Mouse (Mus musculus) liver, postnatal 0 days (tissue): ENCODE measurements at regions not wholly inside any gene's neighbourhood (a gene's known extent, or its start where the extent isn't known, plus 50 kb on each side); places are given as distances from the start of the nearest gene placed in this dataset.

ENCODE experiments used
- ATAC-seq: fragments of 200-750 bp; cut with Nextera tagmentation; 2 replicates; pipeline ENCODE4 v1.8.0; 2017; ENCODE audit warnings: mild to moderate bottlenecking, moderate library complexity
- DNase-seq: peaks from one replicate; pipeline ENCODE4 v3.0.0-alpha.2; 2016
- H3K27ac ChIP-seq: fragments of 300-500 bp; sonication (generic); 2 replicates; pipeline ENCODE4 v1.5.1; 2014; ENCODE audit warnings: antibody characterized with exemption, moderate library complexity, mild to moderate bottlenecking, low read depth
- H3K27me3 ChIP-seq: fragments of 300-500 bp; sonication (generic); 2 replicates; pipeline ENCODE4 v1.6.1; 2014; ENCODE audit warnings: low read length, control low read depth, mixed read lengths; ENCODE audit not compliant: insufficient read depth
- H3K36me3 ChIP-seq: fragments of 300-500 bp; sonication (generic); replicated peaks from 2 replicates; pipeline ENCODE4 v1.6.1; 2014; ENCODE audit warnings: mild to moderate bottlenecking, control low read depth, low read length, moderate library complexity, mixed read lengths; ENCODE audit not compliant: insufficient read depth
- H3K4me1 ChIP-seq: fragments of 300-500 bp; sonication (generic); 2 replicates; pipeline ENCODE4 v1.6.1; 2014; ENCODE audit warnings: antibody characterized with exemption, mild to moderate bottlenecking, control low read depth; ENCODE audit not compliant: insufficient read depth
- H3K4me2 ChIP-seq: fragments of 300-500 bp; sonication (generic); 2 replicates; pipeline ENCODE4 v1.6.1; 2014; ENCODE audit warnings: low read depth, mild to moderate bottlenecking, low read length, moderate library complexity, mixed read lengths
- H3K4me3 ChIP-seq: fragments of 300-500 bp; sonication (generic); 2 replicates; pipeline ENCODE4 v1.5.1; 2014; ENCODE audit warnings: low read depth, low read length
- H3K9ac ChIP-seq: fragments of 300-500 bp; sonication (generic); replicated peaks from 2 replicates; pipeline ENCODE4 v1.6.1; 2014; ENCODE audit warnings: mild to moderate bottlenecking, moderate library complexity
- H3K9me3 ChIP-seq: fragments of 300-500 bp; sonication (generic); 2 replicates; pipeline ENCODE4 v1.6.1; 2016; ENCODE audit warnings: mild to moderate bottlenecking, control low read depth, low read length, mixed read lengths
- CTCF ChIP-seq: sonication (generic); IDR thresholded peaks from 2 replicates; pipeline ENCODE4 v1.5.1; 2016; ENCODE audit warnings: antibody characterized with exemption, low read depth
- EP300 ChIP-seq: IDR thresholded peaks from 2 replicates; pipeline ENCODE4 v1.6.1; 2016; ENCODE audit warnings: antibody characterized with exemption, low read depth, mild to moderate bottlenecking
- WGBS: fragments of 180-500 bp; shearing (Covaris S2); extraction: QIAGEN DNeasy Blood & Tissue Kit; methylation state at CpG from one replicate; pipeline ENCODE4 v1.1.7; 2014; ENCODE audit not compliant: insufficient replicate concordance; 5-methylcytosine and 5-hydroxymethylcytosine counted together

GRCm38 (mm10) chr4:105925506-105925905 lies 135.8 kb downstream of the Gm12728 start:
- Histone ChIP-seq H3K4me3 (no peak overlapping the region), H3K36me3 (no peaks in the 10 kb centered on the region), H3K4me2 (no peak overlapping the region), H3K9me3 (no peaks in the 10 kb centered on the region), H3K27me3 (no peaks in the 10 kb centered on the region), H3K27ac (no peak overlapping the region), H3K4me1 (no peaks in the 10 kb centered on the region), H3K9ac (no peak overlapping the region)
- DNase-seq (no peak), ATAC-seq (no peak)
- TF ChIP-seq CTCF (no peak), EP300 (no peak)
- 63% methylated on average over 2 of the region's 2 CpGs for WGBS

- no peaks in the 10 kb centered on the region for H3K27me3 ChIP-seq
- H3K4me1 ChIP-seq, result no peaks in the 10 kb centered on the region
- no peak for TF ChIP-seq EP300
- TF ChIP-seq CTCF, result no peak
- no peak overlapping the region for H3K4me2 ChIP-seq
- no peaks in the 10 kb centered on the region for H3K36me3 ChIP-seq
- H3K4me3 ChIP-seq, result no peak overlapping the region
- DNase-seq (no peak), ATAC-seq (no peak)
- WGBS, result 78% methylated on average over 10 of the region's 10 CpGs
- H3K27ac ChIP-seq, result no peak overlapping the region
- H3K9me3 ChIP-seq, result no peaks in the 10 kb centered on the region
- no peak overlapping the region for H3K9ac ChIP-seq
These were observed 140.0 kb downstream of the Gm12728 start for GRCm38 (mm10) chr4:105929658-105930057.

GRCm38 (mm10) chr4:105934971-105935370 lies 145.3 kb downstream of the Gm12728 start:
- Histone ChIP-seq H3K9ac (no peak overlapping the region), H3K9me3 (no peaks in the 10 kb centered on the region), H3K4me3 (no peak overlapping the region), H3K27me3 (no peaks in the 10 kb centered on the region), H3K36me3 (no peaks in the 10 kb centered on the region), H3K27ac (no peak overlapping the region), H3K4me1 (no peaks in the 10 kb centered on the region), H3K4me2 (no peak overlapping the region)
- WGBS, result 66% methylated on average over 4 of the region's 4 CpGs
- DNase-seq (no peak), ATAC-seq (no peak)
- TF ChIP-seq EP300 (no peak), CTCF (no peak)

- no peaks in the 10 kb centered on the region for H3K36me3 ChIP-seq
- no peak overlapping the region for H3K4me2 ChIP-seq
- TF ChIP-seq EP300 (no peak), CTCF (no peak)
- ATAC-seq, result no peak
- no peaks in the 10 kb centered on the region for H3K9me3 ChIP-seq
- no peak overlapping the region for H3K9ac ChIP-seq
- no peak for DNase-seq
- no peaks in the 10 kb centered on the region for H3K4me1 ChIP-seq
- no peak overlapping the region for H3K27ac ChIP-seq
- WGBS, result 50% methylated on average over 7 of the region's 7 CpGs
- no peaks in the 10 kb centered on the region for H3K27me3 ChIP-seq
- no peak overlapping the region for H3K4me3 ChIP-seq
These were observed 147.3 kb downstream of the Gm12728 start for GRCm38 (mm10) chr4:105936755-105937514.

DNA sequence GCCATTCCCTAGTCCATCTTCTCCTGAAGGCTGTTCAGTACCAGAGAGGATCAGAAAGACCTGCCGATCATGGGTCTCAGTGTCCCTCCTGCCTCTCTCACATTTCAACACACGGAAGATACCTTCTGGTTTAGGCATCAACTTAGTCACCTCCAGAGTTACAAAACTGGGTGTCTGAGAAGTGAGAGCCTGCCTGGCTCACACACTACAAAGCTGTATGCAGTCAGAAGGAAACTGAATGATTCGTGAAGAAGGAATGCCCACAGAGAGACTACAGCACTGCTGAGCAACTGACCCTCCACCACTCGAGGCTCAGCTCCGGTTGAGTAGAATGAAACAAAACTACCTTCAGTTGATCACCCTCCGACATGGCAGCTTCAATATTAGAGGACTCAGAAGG lies 147.9 kb downstream of the Gm12728 start:
- H3K4me1 ChIP-seq, result no peaks in the 10 kb centered on the region
- H3K9ac ChIP-seq, result no peak overlapping the region
- ATAC-seq (no peak), DNase-seq (no peak)
- H3K4me3 ChIP-seq, result no peak overlapping the region
- H3K36me3 ChIP-seq, result no peaks in the 10 kb centered on the region
- H3K4me2 ChIP-seq, result no peak overlapping the region
- no peak overlapping the region for H3K27ac ChIP-seq
- 63% methylated on average over 6 of the region's 6 CpGs for WGBS
- TF ChIP-seq CTCF (no peak), EP300 (no peak)
- no peaks in the 10 kb centered on the region for H3K27me3 ChIP-seq
- no peaks in the 10 kb centered on the region for H3K9me3 ChIP-seq

GRCm38 (mm10) chr4:105938886-105939285 lies 149.2 kb downstream of the Gm12728 start:
- Histone ChIP-seq H3K4me1 (0 out of 2 replicates have a peak, but pooled peaks cover 1% of the 10 kb centered on the region), H3K4me2 (no peak overlapping the region), H3K27ac (no peak overlapping the region), H3K27me3 (no peaks in the 10 kb centered on the region), H3K36me3 (no peaks in the 10 kb centered on the region), H3K9ac (no peak overlapping the region), H3K9me3 (no peaks in the 10 kb centered on the region), H3K4me3 (no peak overlapping the region)
- TF ChIP-seq EP300, result no peak
- TF ChIP-seq CTCF, result no peak
- 88% methylated on average over 11 of the region's 11 CpGs for WGBS
- DNase-seq (no peak), ATAC-seq (no peak)
